Mouse (Mus musculus): ENCODE measurements around the gene Khdc1c.

DNA sequence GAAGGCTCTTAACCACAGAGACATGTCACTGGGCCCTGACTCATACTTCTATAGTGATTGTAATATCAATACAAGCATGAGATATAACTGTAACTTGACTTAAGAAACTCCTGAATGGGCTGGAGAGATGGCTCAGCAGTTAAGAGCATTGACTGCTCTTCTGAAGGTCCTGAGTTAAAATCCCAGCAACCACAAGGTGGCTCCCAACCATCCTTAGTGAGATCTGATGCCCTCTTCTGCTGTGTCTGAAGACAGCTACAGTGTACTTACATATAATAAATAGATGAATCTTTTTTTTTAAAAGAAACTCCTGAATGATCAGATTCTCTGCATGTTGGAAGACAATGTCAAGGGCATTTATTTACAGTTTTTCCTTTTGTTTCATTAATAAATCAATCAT, 51.2 kb downstream of the Khdc1c start:
- no peak for TF ChIP-seq CTCF (IDR thresholded peaks at IDR 0.05; ENCODE audit: extremely low read depth, insufficient read depth, insufficient read length, insufficient replicate concordance)
- TF ChIP-seq POLR2A (IDR thresholded peaks at IDR 0.05; ENCODE audit: low read depth, low read length): no peak
